Mouse (Mus musculus) MEL (cell line): ENCODE results near the gene Supt7l.

Experiments used
- BHLHE40 ChIP-seq: IDR thresholded peaks from 2 replicates; pipeline ENCODE4 v1.6.1; 2012; ENCODE audit warnings: low read depth, mild to moderate bottlenecking, inconsistent platforms, low read length, improper control_type of control experiment, borderline replicate concordance
- EP300 ChIP-seq, 2 experiments: IDR thresholded peaks; 2 replicates each; pipeline ENCODE4 v1.6.1; 2011; ENCODE audit warnings: improper control_type of control experiment in 2 of 2, low read length in 2 of 2, low read depth in 1 of 2, mild to moderate bottlenecking in 1 of 2
- GABPA ChIP-seq: IDR thresholded peaks from 2 replicates; pipeline ENCODE4 v1.6.1; 2012; ENCODE audit warnings: low read depth, mild to moderate bottlenecking, inconsistent platforms, low read length, improper control_type of control experiment, moderate library complexity
- GATA1 ChIP-seq: IDR thresholded peaks from 2 replicates; pipeline ENCODE4 v1.6.1; 2011; ENCODE audit warnings: low read depth, low read length, improper control_type of control experiment
- JUND ChIP-seq: IDR thresholded peaks from 2 replicates; pipeline ENCODE4 v1.6.1; 2011; ENCODE audit warnings: low read depth, mild to moderate bottlenecking, improper control_type of control experiment, low read length
- KAT2A ChIP-seq: conservative IDR thresholded peaks from 2 replicates; pipeline ENCODE4 v1.6.1; 2012; ENCODE audit warnings: low read depth, low read length, improper control_type of control experiment, inconsistent platforms
- MYC ChIP-seq: IDR thresholded peaks from 2 replicates; pipeline ENCODE4 v1.6.1; 2011; ENCODE audit warnings: low read depth, mild to moderate bottlenecking, low read length, improper control_type of control experiment, moderate library complexity
- RAD21 ChIP-seq: IDR thresholded peaks from 2 replicates; pipeline ENCODE4 v1.6.1; 2011; ENCODE audit warnings: mild to moderate bottlenecking, low read depth, low read length, improper control_type of control experiment
- SMC3 ChIP-seq: IDR thresholded peaks from 2 replicates; pipeline ENCODE4 v1.6.1; 2011; ENCODE audit warnings: low read depth, low read length, improper control_type of control experiment
- TAL1 ChIP-seq: IDR thresholded peaks from 2 replicates; pipeline ENCODE4 v1.6.1; 2012; ENCODE audit warnings: mild to moderate bottlenecking, inconsistent platforms, low read length, moderate library complexity, mixed read lengths
- USF2 ChIP-seq, 2 experiments: IDR thresholded peaks; 2 replicates each; pipeline ENCODE4 v1.6.1; 2011 to 2012; ENCODE audit warnings: improper control_type of control experiment in 2 of 2, low read length in 2 of 2, borderline replicate concordance in 1 of 2, inconsistent platforms in 1 of 2, low read depth in 1 of 2, mild to moderate bottlenecking in 1 of 2; ENCODE audit not compliant: insufficient read depth in 1 of 2
- ZKSCAN1 ChIP-seq: IDR thresholded peaks from 2 replicates; pipeline ENCODE4 v1.6.1; 2012; ENCODE audit warnings: low read depth, mild to moderate bottlenecking, inconsistent platforms, low read length, improper control_type of control experiment, moderate library complexity

- TF ChIP-seq USF2 (IDR thresholded peaks at IDR 0.05; ENCODE audit: borderline replicate concordance in 1 of 2, insufficient read depth in 1 of 2, low read depth in 1 of 2, low read length in 2 of 2) (no peak), KAT2A (no peak), BHLHE40 (no peak), SMC3 (0 out of 2 replicates have a peak, but pooled peaks have one; percentile 11), EP300 (IDR thresholded peaks at IDR 0.05; ENCODE audit: low read depth in 1 of 2, low read length in 2 of 2) (peak; percentile 4 to 71; a peak in 2 of 4 replicates), GATA1 (0 out of 2 replicates have a peak, but pooled peaks have one; percentile 4), TAL1 (no peak), RAD21 (no peak), ZKSCAN1 (no peak), JUND (no peak), GABPA (no peak), MYC (peak; percentile 49; the same call in 1 of the 2 replicates)
Measured at GRCm38 (mm10) chr5:31512481-31512880, 15.1 kb downstream of the Supt7l start.
